Mouse (Mus musculus) bone marrow, adult 2 months (tissue): ENCODE results near the gene Il24.

Experiments
- CTCF ChIP-seq: fragments of 200-500 bp; IDR thresholded peaks from 2 replicates; pipeline ENCODE4 v1.5.1; 2011; ENCODE audit warnings: low read length, control low read depth; ENCODE audit not compliant: control insufficient read depth, insufficient read depth
- POLR2A ChIP-seq: fragments of 200-500 bp; IDR thresholded peaks from 2 replicates; pipeline ENCODE4 v1.6.1; 2011; ENCODE audit warnings: low read depth, mild to moderate bottlenecking, control low read depth, low read length, borderline replicate concordance; ENCODE audit not compliant: control insufficient read depth

- TF ChIP-seq CTCF (no peak), POLR2A (no peak)
Observed at GRCm38 (mm10) chr1:130879927-130880326, 7.3 kb downstream of the Il24 start.
